ENCODE assay signal across 8 mouse cellular contexts in the genomic region with DNA sequence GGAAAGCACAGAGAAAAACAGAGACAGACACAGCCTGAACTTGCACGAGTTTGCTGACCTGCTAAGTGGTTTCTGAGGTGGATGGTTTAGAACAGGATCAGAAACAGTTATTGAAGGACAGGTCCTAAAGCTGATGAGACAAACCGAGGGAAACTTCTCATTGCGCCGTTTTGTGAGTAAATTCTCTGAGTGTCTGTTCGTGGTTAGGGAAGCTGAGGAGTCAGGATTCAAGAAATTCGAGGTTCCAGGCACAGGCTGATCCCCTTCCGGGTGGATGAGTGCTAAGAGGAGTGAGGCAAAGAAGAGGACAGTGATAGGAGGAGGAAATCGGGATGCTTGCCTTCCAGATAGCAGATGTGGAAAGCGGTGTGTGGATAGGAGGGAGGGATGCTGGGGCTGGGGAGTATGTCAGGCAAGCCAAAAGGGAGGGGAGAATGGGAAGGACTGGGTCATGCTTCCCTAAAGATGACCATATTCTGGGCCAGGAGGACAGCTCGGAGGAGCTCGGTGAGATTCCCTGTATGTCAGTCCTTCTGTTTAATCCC. TPM values are rescaled to one million over a fixed set of nuclear protein-coding genes. Genes with fewer than 3 reads are reported as not detected.
DNase-seq lines count a peak whose midpoint lies in the region; ATAC-seq and TF ChIP-seq lines count a peak whose summit lies in the region.

No protein-coding gene starts in this region.

- no peak overlapping the region for H3K9ac ChIP-seq in CH12.LX (ENCODE audit: insufficient read depth, low read depth)
- peak overlapping the region; percentile 66 for H3K9ac ChIP-seq in forebrain, embryonic 16.5 days (replicated peaks; ENCODE audit: low read depth, low read length)
- H3K9ac ChIP-seq in liver, embryonic 13.5 days, result peak overlapping the region; percentile 50

- no peak overlapping the region for H3K27ac ChIP-seq in CH12.LX (ENCODE audit: insufficient read depth, low read depth)
- H3K27ac ChIP-seq in forebrain, embryonic 16.5 days (ENCODE audit: low read length), result no peak overlapping the region
- H3K27ac ChIP-seq in liver, embryonic 13.5 days, result peak overlapping the region; percentile 36; the same call in 1 of the 2 replicates

- ATAC-seq in forebrain, embryonic 16.5 days, result no peak
- no peak for ATAC-seq in liver, embryonic 13.5 days (ENCODE audit: low read depth)

- intact Hi-C loops in heart, postnatal 25 days (cut with DNase I), result loop anchor here (2.0 kb wide), 1 partner anchor 15 kb away; no protein-coding TSS in a partner anchor

- in situ Hi-C loops in CH12.LX (cut with MboI; ENCODE audit: low pct_ligation_motif_present, low pct_unique_long_range_greater_than_20kb, low sequenced_read_pairs), result no loop called here

- dilution Hi-C loops in CH12.LX (cut with MboI; ENCODE audit: extremely low pct_ligation_motif_present, extremely low pct_unique_long_range_greater_than_20kb, low sequenced_read_pairs), result no loop called here

- TF ChIP-seq RAD21 in CH12.LX (IDR thresholded peaks at IDR 0.05; ENCODE audit: low read depth, low read length), result no peak

- TF ChIP-seq EP300 in CH12.LX (IDR thresholded peaks at IDR 0.05; ENCODE audit: low read length), result no peak

- peak overlapping the region in 1 of 3 experiments; percentile 20 for H3K4me3 ChIP-seq in CH12.LX (replicated peaks in 1 of 3; ENCODE audit: low read depth in 2 of 3, low read length in 2 of 3, poor library complexity in 1 of 3)
- peak overlapping the region; percentile 68 for H3K4me3 ChIP-seq in forebrain, embryonic 16.5 days (replicated peaks; ENCODE audit: low read length)
- H3K4me3 ChIP-seq in liver, embryonic 13.5 days (replicated peaks), result peak overlapping the region; percentile 63

- H3K4me2 ChIP-seq in CH12.LX (ENCODE audit: insufficient read depth, low read depth, poor library complexity, severe bottlenecking), result peak overlapping the region; percentile 72
- peak overlapping the region; percentile 74 for H3K4me2 ChIP-seq in forebrain, embryonic 16.5 days (ENCODE audit: low read length)
- H3K4me2 ChIP-seq in liver, embryonic 13.5 days, result peak overlapping the region; percentile 92

- no peak for TF ChIP-seq CTCF in CH12.LX (conservative IDR thresholded peaks at IDR 0.05 in 1 of 2, IDR thresholded peaks at IDR 0.05 in 1 of 2; ENCODE audit: low read depth in 2 of 2, low read length in 2 of 2)

- DNase-seq in heart, adult 11 months, result peak; percentile 92
- DNase-seq in heart, postnatal 25 days (ENCODE audit: low spot score), result no peak
- no peak for DNase-seq in CH12.LX (ENCODE audit: extremely low read depth)
- no peak for DNase-seq in liver, embryonic 13.5 days
- DNase-seq in embryo, embryonic 10 days (ENCODE audit: low spot score), result no peak
- no peak for DNase-seq in adrenal gland, adult 18-20 months (ENCODE audit: low spot score in 2 of 2)
- DNase-seq in cerebellum, adult 11 months, result no peak

- H3K4me1 ChIP-seq in CH12.LX (ENCODE audit: control insufficient read depth in 1 of 2, insufficient read depth in 2 of 2), result peaks cover 16 to 40% of the 10 kb centered on the region in 2 experiments
- peaks cover 28% of the 10 kb centered on the region for H3K4me1 ChIP-seq in forebrain, embryonic 16.5 days (replicated peaks; ENCODE audit: control insufficient read depth, insufficient read depth, low read length)
- H3K4me1 ChIP-seq in liver, embryonic 13.5 days (replicated peaks), result peaks cover 69% of the 10 kb centered on the region

- WGBS in forebrain, embryonic 16.5 days, result 36% methylated on average over 11 of the region's 11 CpGs
- WGBS in liver, embryonic 13.5 days (ENCODE audit: insufficient replicate concordance), result 30% methylated on average over 11 of the region's 11 CpGs

- H3K36me3 ChIP-seq in CH12.LX (replicated peaks in 1 of 2; ENCODE audit: control insufficient read depth in 1 of 2, insufficient read depth in 1 of 2, low read length in 1 of 2), result no peaks in the 10 kb centered on the region
- no peaks in the 10 kb centered on the region for H3K36me3 ChIP-seq in forebrain, embryonic 16.5 days (ENCODE audit: control insufficient read depth, insufficient read depth)
- no peaks in the 10 kb centered on the region for H3K36me3 ChIP-seq in liver, embryonic 13.5 days

- H3K9me3 ChIP-seq in CH12.LX (replicated peaks; ENCODE audit: low read length), result no peaks in the 10 kb centered on the region
- no peaks in the 10 kb centered on the region for H3K9me3 ChIP-seq in forebrain, embryonic 16.5 days (ENCODE audit: control insufficient read depth, low read length)
- H3K9me3 ChIP-seq in liver, embryonic 13.5 days (replicated peaks), result no peaks in the 10 kb centered on the region

- no peak for TF ChIP-seq POLR2A in CH12.LX (IDR thresholded peaks at IDR 0.05; ENCODE audit: low read depth, low read length)

- H3K79me2 ChIP-seq in CH12.LX (replicated peaks; ENCODE audit: control insufficient read depth, extremely low read depth, insufficient read depth, poor library complexity, severe bottlenecking), result no peaks in the 10 kb centered on the region

- peaks cover 7% of the 10 kb centered on the region for H3K27me3 ChIP-seq in CH12.LX (replicated peaks)
- 0 out of 2 replicates have a peak, but pooled peaks cover 2% of the 10 kb centered on the region for H3K27me3 ChIP-seq in forebrain, embryonic 16.5 days (replicated peaks; ENCODE audit: control insufficient read depth, insufficient read depth, low read length)
- H3K27me3 ChIP-seq in liver, embryonic 13.5 days, result peaks cover 19% of the 10 kb centered on the region

TF ChIP-seq in CH12.LX, 34 proteins besides CTCF, POLR2A, EP300 and RAD21 (continues in another document):
- TF ChIP-seq USF1 (IDR thresholded peaks at IDR 0.05; ENCODE audit: low read depth, low read length) (no peak), MAX (IDR thresholded peaks at IDR 0.05; ENCODE audit: low read length) (no peak), ZMIZ1 (IDR thresholded peaks at IDR 0.05; ENCODE audit: low read depth, low read length) (no peak), HCFC1 (IDR thresholded peaks at IDR 0.05; ENCODE audit: low read depth, low read length) (no peak), E2F4 (IDR thresholded peaks at IDR 0.05; ENCODE audit: insufficient replicate concordance, low read depth, low read length) (no peak), RCOR1 (conservative IDR thresholded peaks at IDR 0.05; ENCODE audit: low read depth, low read length) (no peak), CHD1 (IDR thresholded peaks at IDR 0.05; ENCODE audit: low read depth, low read length) (no peak), PAX5 (IDR thresholded peaks at IDR 0.05; ENCODE audit: low read length) (no peak), KAT2A (IDR thresholded peaks at IDR 0.05; ENCODE audit: insufficient replicate concordance, low read length) (no peak), SMC3 (IDR thresholded peaks at IDR 0.05; ENCODE audit: low read depth, low read length) (no peak), JUN (IDR thresholded peaks at IDR 0.05; ENCODE audit: insufficient read depth, low read depth, low read length) (no peak), SIN3A (IDR thresholded peaks at IDR 0.05; ENCODE audit: low read length) (no peak), ETS1 (conservative IDR thresholded peaks at IDR 0.05; ENCODE audit: low read depth, low read length) (no peak), TBP (conservative IDR thresholded peaks at IDR 0.05; ENCODE audit: low read depth, low read length) (no peak), CHD2 (IDR thresholded peaks at IDR 0.05; ENCODE audit: low read length) (no peak), MYC (IDR thresholded peaks at IDR 0.05; ENCODE audit: low read depth, low read length) (no peak)

RNA-seq across cellular contexts. Expression of gene Cdc42ep2, which starts 0.8 kb away (rescaled TPM):
- 1 to 10 TPM; 9.1 to 9.8 TPM for total RNA-seq in heart, postnatal 25 days (2021)
- total RNA-seq in CH12.LX (2012; rRNA removed) (0.25 TPM in 2 replicates), CH12.LX (2014; rRNA removed) (0.08 and 0.13 TPM in 2 replicates)
- polyA plus RNA-seq in CH12.LX (2012; ENCODE audit: insufficient read length, low read depth), result 0.16 and 0.20 TPM in 2 replicates
- polyA plus RNA-seq in forebrain, embryonic 16.5 days (2015; fragmentation: Nextera tagmentation; extraction: Ambion mirVana), result 11.1 and 12.4 TPM in 2 replicates
- 2.7 and 3.0 TPM in 2 replicates for polyA plus RNA-seq in liver, embryonic 13.5 days (2015; fragmentation: Nextera tagmentation; extraction: Ambion mirVana)
- total RNA-seq in adrenal gland, adult 18-20 months (2021), result 1 to 10 TPM; 5.2 to 8.0 TPM

RNA-seq across cellular contexts. Expression of gene Dpf2, which starts 12.6 kb away (rescaled TPM):
- total RNA-seq in heart, postnatal 25 days (2021), result 10 to 100 TPM; 87.4 to 96.1 TPM
- total RNA-seq in CH12.LX (2012; rRNA removed), result 34.4 and 36.7 TPM in 2 replicates
- 21.9 and 25.0 TPM in 2 replicates for total RNA-seq in CH12.LX (2014; rRNA removed)
- 106 and 115 TPM in 2 replicates for polyA plus RNA-seq in CH12.LX (2012; ENCODE audit: insufficient read length, low read depth)
- polyA plus RNA-seq in forebrain, embryonic 16.5 days (2015; fragmentation: Nextera tagmentation; extraction: Ambion mirVana), result 124 and 126 TPM in 2 replicates
- 56.7 and 60.0 TPM in 2 replicates for polyA plus RNA-seq in liver, embryonic 13.5 days (2015; fragmentation: Nextera tagmentation; extraction: Ambion mirVana)
- total RNA-seq in adrenal gland, adult 18-20 months (2021), result 100 to 1,000 TPM; 111 to 129 TPM

RNA-seq across cellular contexts. Expression of gene Tigd3, which starts 31.4 kb away (rescaled TPM):
- under 1 TPM; 0.22 to 0.68 TPM for total RNA-seq in heart, postnatal 25 days (2021)
- total RNA-seq in CH12.LX (2012; rRNA removed) (1.6 and 2.1 TPM in 2 replicates), CH12.LX (2014; rRNA removed) (0.62 and 0.67 TPM in 2 replicates)
- polyA plus RNA-seq in CH12.LX (2012; ENCODE audit: insufficient read length, low read depth), result 1.2 and 1.4 TPM in 2 replicates
- 11.0 and 13.7 TPM in 2 replicates for polyA plus RNA-seq in forebrain, embryonic 16.5 days (2015; fragmentation: Nextera tagmentation; extraction: Ambion mirVana)
- polyA plus RNA-seq in liver, embryonic 13.5 days (2015; fragmentation: Nextera tagmentation; extraction: Ambion mirVana), result 2.5 TPM in 2 replicates
- total RNA-seq in adrenal gland, adult 18-20 months (2021), result 1 to 10 TPM in 1 of 2 experiments, under 1 TPM in 1; 0.90 to 1.1 TPM

RNA-seq across cellular contexts. Expression of gene Pola2, which starts 38.6 kb away (rescaled TPM):
- total RNA-seq in heart, postnatal 25 days (2021), result 10 to 100 TPM in 1 of 2 experiments, 1 to 10 TPM in 1; 8.9 to 11.2 TPM
- 60.3 and 80.5 TPM in 2 replicates for total RNA-seq in CH12.LX (2012; rRNA removed)
- total RNA-seq in CH12.LX (2014; rRNA removed), result 66.1 and 71.7 TPM in 2 replicates
- 91.4 and 91.7 TPM in 2 replicates for polyA plus RNA-seq in CH12.LX (2012; ENCODE audit: insufficient read length, low read depth)
- 31.9 and 34.2 TPM in 2 replicates for polyA plus RNA-seq in forebrain, embryonic 16.5 days (2015; fragmentation: Nextera tagmentation; extraction: Ambion mirVana)
- polyA plus RNA-seq in liver, embryonic 13.5 days (2015; fragmentation: Nextera tagmentation; extraction: Ambion mirVana), result 62.2 and 69.8 TPM in 2 replicates
- 10 to 100 TPM; 15.5 to 16.8 TPM for total RNA-seq in adrenal gland, adult 18-20 months (2021)

RNA-seq across cellular contexts. Expression of gene Slc25a45, which starts 47.8 kb away (rescaled TPM):
- total RNA-seq in heart, postnatal 25 days (2021), result 1 to 10 TPM; 3.5 to 4.1 TPM
- total RNA-seq in CH12.LX (2012; rRNA removed), result 20.6 and 23.1 TPM in 2 replicates
- 27.6 and 33.0 TPM in 2 replicates for total RNA-seq in CH12.LX (2014; rRNA removed)
- polyA plus RNA-seq in CH12.LX (2012; ENCODE audit: insufficient read length, low read depth), result 20.8 and 22.7 TPM in 2 replicates
- 1.5 and 2.0 TPM in 2 replicates for polyA plus RNA-seq in forebrain, embryonic 16.5 days (2015; fragmentation: Nextera tagmentation; extraction: Ambion mirVana)
- polyA plus RNA-seq in liver, embryonic 13.5 days (2015; fragmentation: Nextera tagmentation; extraction: Ambion mirVana), result 5.7 and 6.8 TPM in 2 replicates
- 10 to 100 TPM in 1 of 2 experiments, 1 to 10 TPM in 1; 4.9 to 19.0 TPM for total RNA-seq in adrenal gland, adult 18-20 months (2021)

Comparison
In these comparisons a context has a peak if more than half of its experiments do, and no peak if none do; other contexts are left out.
1. RNA of gene Cdc42ep2, which starts 0.8 kb away (total RNA-seq): 9.1 to 9.8 TPM in heart, postnatal 25 days and 5.2 to 8.0 TPM in adrenal gland, adult 18-20 months; 0.08 to 0.25 TPM in CH12.LX; every median in the first group is over 4 times any median in the second.
2. Peak in every context shown above with its lines, with median percentiles within 50 percentile points of each other: H3K4me2 ChIP-seq.